Mouse (Mus musculus): Measurements from ENCODE around the gene Wnt10a. TPM values are rescaled to one million over a fixed set of nuclear protein-coding genes. Genes with fewer than 3 reads are reported as not detected.

Gene Wnt10a
- 1 to 10 TPM; 2.5 to 3.3 TPM for total RNA-seq (2021)
- long read RNA-seq, experiment 1, transcript Wnt10a-201 (4 exons, 2,468 nt), result major isoform, 5 of 12 reads
- long read RNA-seq, experiment 1, partial matches to known transcripts, result 6 of 12 reads
- long read RNA-seq, experiment 1, other reads (novel, unspliced or antisense), result 1 of 12 reads
- long read RNA-seq, experiment 2, transcript Wnt10a-201 (4 exons, 2,468 nt), result major isoform, 6 of 12 reads
- long read RNA-seq, experiment 2, partial matches to known transcripts, result 6 of 12 reads
- long read RNA-seq, experiment 2, other reads (novel, unspliced or antisense), result 0 of 12 reads

DNA sequence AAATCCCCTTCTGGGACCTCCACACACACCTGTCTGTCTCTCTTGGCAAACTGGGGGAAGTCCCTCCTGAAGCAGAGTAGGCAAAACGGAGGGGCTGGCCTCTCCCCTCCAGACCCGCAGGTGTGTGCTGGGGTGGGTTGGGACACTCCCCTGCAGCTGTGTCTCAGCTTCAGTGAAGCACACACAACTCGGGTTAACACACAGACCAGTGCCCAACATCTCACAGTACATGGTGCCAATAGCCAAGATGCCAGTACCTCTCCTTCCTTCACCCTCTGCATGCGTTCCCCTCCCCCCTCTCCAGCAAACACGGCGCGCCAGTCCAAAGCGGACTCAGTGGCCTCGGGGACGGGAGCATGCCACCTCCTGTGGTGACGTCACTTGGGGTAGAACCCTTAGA lies at the start of gene Wnt10a:
Gene Wnt10a (plus strand): TSS at position 268 of the 400 bp plus-strand sequence.
- TF ChIP-seq CTCF (conservative IDR thresholded peaks at IDR 0.05), result no peak
- no peak for DNase-seq (ENCODE audit: low spot score in 2 of 2)
- Histone ChIP-seq H3K27ac (no peak within 1 kb of the TSS), H3K4me3 (peak within 1 kb of the TSS; percentile 38)

DNA sequence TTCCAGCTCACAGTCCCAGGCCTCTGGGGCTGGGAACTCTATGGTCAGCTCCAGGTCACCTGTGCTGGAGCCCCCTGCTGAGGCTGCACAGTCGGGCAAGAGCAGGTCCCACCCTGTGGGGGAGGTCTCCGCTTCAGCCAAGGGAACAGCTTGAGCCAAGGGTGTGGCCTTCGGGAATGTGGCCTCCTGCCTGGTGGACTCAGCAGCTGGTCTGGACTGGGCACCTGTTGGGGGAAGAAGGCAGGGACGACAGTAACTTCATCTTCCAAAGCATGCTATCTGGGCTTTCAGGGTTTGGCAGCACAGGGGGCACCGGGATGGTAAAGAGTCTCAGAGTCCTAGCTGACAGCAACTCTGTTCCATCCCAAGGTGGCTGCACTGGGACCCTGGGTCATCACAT lies 44.0 kb upstream of the Wnt10a start:
- DNase-seq (ENCODE audit: low spot score in 2 of 2), result no peak

DNA sequence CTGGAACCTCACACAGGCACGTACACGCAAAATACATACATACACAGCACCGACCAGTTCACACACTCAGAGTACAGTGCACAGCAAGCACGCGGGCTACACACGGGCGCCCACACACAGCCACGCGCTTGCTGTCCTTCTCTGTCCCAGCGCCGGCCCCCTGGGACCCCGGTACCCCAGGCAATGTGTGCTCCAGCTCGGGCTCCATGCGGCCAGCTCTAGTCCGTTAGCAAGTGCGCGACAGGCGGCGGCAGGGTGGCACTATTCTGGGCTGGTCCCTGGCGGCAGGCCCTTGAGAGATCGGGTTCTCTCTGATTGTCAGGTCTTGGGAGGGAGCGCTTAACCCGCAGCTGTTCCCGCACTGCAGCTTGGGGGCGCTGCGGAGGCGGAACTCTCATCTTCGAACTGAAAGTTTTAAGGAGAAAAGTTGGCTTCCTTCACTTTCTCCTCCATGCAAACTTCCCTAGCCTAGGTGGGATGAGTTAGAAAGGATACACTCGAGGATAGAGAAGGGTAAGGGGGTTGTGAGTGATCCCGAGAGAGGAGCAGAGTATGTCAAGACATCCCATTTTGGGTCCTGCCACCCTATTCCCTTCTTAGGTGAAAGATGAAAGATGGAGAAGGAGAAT lies 42.6 kb upstream of the Wnt10a start, which contains the start of gene Prkag3:
Gene Prkag3 (minus strand): TSS at position 579 of the 629 bp plus-strand sequence.
- TF ChIP-seq CTCF (conservative IDR thresholded peaks at IDR 0.05), result peak; percentile 77
- Histone ChIP-seq H3K27ac (no peak within 1 kb of the TSS), H3K4me3 (peak within 1 kb of the TSS; percentile 14; the same call in 1 of the 2 replicates)
- DNase-seq (ENCODE audit: low spot score in 2 of 2), result peak; percentile 2 to 26

More for the DNA sequence above, 44.0 kb upstream of the Wnt10a start:
- no peak overlapping the region for H3K4me3 ChIP-seq
- H3K27ac ChIP-seq, result no peak overlapping the region
- TF ChIP-seq CTCF (conservative IDR thresholded peaks at IDR 0.05), result no peak

DNA sequence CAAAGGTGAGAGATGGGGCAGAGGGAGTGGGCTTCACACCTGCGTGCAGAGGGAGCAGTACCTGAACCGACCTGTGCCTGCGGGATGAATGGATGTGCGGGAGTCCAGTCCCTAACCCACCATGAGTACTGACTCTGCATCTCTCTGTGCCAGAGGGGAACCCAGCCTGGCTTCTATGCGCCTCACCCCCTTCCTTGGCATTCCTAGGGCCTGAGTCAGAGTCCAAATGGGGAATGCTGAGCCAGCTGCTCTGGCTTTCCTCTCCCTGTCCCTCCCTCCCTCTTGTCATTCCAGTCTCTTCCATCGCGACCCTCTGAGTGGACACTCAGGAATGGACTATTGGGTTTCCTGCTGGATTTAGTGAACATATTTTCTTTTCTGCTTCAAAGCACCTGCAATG lies 42.0 kb upstream of the Wnt10a start:
- Histone ChIP-seq H3K27ac (no peak overlapping the region), H3K4me3 (no peak overlapping the region)
- no peak for TF ChIP-seq CTCF (conservative IDR thresholded peaks at IDR 0.05)
- DNase-seq (ENCODE audit: low spot score in 2 of 2), result no peak

DNA sequence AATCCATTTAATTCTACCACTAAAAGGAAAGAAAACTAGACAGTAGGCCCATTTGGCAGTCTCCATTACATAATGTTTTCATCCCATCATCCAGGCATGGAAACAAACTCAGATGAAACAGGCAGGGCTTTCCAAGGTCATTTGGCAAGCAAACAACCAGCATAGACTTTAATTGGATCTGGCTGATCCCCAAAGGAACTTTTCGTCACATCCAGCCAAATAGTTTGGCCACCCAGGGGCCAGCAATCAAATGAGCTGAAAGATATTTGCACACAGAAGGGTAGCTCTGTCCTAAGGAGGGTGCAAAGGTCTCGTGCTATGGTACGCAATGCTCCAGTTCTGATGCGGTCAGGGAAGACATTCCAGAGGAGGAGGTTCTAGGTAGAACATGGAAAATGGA lies 40.6 kb upstream of the Wnt10a start:
- DNase-seq (ENCODE audit: low spot score in 2 of 2), result peak; percentile 23 to 31
- H3K27ac ChIP-seq, result no peak overlapping the region
- no peak overlapping the region for H3K4me3 ChIP-seq
- TF ChIP-seq CTCF (conservative IDR thresholded peaks at IDR 0.05), result no peak

DNA sequence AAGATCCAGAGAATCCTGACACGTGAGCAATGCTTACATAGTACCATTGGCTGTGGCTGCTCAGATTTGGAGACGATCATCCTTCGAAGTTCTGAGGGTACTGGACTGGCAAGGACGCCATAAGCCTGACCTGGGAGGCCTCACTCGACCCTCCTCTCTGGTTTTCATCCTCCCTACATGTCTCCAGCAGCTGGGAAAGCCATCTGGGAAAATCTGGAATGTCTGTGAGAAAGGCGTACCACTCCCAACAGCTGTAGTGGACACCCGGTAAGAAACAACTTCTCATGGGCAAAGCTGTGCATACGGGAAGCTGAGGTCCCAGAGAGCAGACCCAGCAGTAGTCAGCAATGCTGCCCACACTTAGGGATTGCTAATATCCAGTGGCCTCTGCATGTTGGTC lies 39.2 kb upstream of the Wnt10a start:
- TF ChIP-seq CTCF (conservative IDR thresholded peaks at IDR 0.05), result no peak
- no peak for DNase-seq (ENCODE audit: low spot score in 2 of 2)
- H3K27ac ChIP-seq, result no peak overlapping the region
- no peak overlapping the region for H3K4me3 ChIP-seq

DNA sequence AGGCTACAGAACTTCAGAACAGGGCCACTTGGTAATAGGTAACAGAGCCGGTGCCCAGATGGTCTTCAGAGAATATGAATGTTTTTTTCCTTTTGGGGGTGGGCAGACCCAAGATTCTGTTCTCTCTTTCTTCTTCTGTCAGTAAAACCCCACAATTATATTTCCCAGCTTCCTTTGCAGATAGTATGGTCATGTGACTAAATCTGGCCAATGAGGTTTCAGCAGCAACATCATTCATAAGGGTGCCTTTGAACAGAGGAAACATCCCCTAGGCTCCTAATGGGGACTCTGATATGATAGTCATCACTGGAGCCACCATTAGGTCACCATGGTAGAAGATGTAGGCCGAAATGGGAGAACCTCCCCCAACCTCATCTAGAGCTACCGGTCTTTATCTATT lies 38.5 kb upstream of the Wnt10a start:
- no peak for TF ChIP-seq CTCF (conservative IDR thresholded peaks at IDR 0.05)
- no peak overlapping the region for H3K27ac ChIP-seq
- no peak overlapping the region for H3K4me3 ChIP-seq
- DNase-seq (ENCODE audit: low spot score in 2 of 2), result no peak

DNA sequence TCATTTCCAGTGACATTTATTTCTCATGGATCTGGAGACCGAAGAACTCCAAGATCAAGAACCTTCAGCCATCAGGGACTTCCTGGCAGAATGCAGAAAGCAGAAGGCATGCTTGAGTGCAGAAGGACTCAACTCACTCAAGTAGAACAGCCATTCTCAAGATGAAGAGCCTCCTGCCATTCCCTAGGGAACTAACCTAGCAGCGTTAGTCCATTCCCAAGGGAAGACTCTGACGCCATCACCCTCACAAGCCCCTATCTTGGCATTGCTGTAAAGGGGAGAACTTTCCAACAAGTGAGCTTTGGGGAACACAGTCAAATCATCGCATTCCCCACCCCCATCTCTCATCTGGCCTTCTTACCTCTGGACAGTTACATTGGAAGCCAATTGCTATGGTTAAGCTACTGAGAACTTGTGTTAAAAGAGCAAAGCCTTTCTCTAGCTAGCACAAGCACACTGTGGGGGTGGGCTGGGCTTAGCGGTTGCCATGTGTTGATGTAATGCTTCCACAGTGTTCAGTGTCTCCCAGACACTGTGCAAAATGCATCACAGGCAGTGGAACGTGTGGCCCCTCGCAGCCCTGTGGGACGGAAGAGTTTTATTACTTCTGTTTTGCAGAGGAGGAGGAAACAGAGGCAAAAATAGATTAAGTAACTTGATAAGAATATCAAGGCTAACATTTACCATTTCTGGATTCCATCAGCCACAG lies 37.9 kb upstream of the Wnt10a start:
- peak in 1 of 2 experiments; percentile 35 for DNase-seq (ENCODE audit: low spot score in 2 of 2)
- no peak for TF ChIP-seq CTCF (conservative IDR thresholded peaks at IDR 0.05)
- H3K4me3 ChIP-seq, result no peak overlapping the region
- no peak overlapping the region for H3K27ac ChIP-seq

DNA sequence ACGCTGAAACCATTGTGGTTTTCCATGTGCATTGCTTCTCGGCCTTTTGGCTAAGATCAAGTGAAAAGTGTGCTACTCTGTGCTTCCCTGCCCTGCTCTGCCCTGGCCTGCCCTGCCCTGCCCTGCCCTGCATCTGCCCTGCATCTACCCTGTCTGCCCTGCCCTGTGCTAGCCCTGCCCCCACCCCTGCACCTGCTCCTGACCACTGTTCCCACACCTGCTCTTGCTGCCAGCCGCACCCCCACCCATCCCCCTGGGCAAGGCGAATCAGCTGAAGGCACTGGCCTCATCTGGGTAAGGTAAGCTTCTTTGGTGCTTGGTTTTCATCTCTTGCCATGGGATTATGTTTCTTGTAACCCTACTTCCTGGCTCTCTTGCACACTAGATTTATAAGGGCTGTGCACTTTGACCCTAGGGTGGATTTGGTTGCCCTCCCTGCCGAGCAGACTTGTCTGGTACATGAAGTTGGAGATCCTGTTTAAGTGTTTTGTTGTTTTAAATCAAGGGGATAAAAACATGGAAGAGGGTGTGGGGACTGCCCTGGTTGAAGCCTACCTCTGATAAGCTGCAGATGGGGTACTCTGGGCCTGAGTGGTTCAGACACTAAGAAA lies 37.0 kb upstream of the Wnt10a start:
- Histone ChIP-seq H3K27ac (no peak overlapping the region), H3K4me3 (no peak overlapping the region)
- no peak for TF ChIP-seq CTCF (conservative IDR thresholded peaks at IDR 0.05)
- no peak for DNase-seq (ENCODE audit: low spot score in 2 of 2)

DNA sequence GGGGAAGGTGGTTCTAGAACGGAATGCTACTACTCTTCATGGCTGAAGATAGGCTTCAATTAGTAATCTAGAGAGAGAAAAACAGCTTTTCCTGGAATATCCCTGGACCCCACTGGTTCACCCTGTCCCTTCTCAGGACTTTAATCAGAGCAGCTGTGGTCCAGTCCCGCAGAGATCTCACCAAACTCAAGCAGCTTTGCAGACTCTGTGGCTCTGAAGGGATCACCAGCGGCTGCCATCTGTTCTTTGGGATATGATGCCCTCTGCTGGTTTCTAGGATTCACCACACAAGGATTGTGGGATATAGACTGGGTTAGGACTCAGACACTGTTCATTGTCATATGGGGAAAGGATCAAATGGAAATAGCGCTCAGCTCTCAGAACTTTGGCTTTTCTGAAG lies 31.5 kb upstream of the Wnt10a start:
- TF ChIP-seq CTCF (conservative IDR thresholded peaks at IDR 0.05), result peak; percentile 89
- no peak overlapping the region for H3K4me3 ChIP-seq
- no peak overlapping the region for H3K27ac ChIP-seq
- peak; percentile 51 to 57 for DNase-seq (ENCODE audit: low spot score in 2 of 2)

DNA sequence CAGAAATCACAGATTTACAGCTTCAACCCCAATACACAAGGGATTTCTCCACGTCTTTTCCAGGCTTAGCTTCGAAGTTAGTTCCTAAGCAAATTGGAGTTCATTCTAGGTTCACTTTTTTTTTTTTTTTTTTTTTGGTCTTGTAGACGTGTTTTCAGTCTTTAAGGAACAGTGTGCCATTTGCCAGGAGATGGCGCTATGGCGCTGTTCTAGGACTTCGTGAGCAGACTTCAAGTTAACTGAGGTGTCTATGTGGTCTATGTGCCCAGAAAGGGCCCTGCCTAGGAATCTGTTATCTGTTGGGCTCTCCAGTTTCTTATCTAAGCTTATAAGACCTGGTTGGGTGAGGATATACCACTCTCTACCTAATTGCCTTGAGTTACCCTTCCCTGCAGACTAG lies 28.2 kb upstream of the Wnt10a start:
- Histone ChIP-seq H3K4me3 (no peak overlapping the region), H3K27ac (no peak overlapping the region)
- TF ChIP-seq CTCF (conservative IDR thresholded peaks at IDR 0.05), result peak; percentile 83
- peak; percentile 49 to 73 for DNase-seq (ENCODE audit: low spot score in 2 of 2)

DNA sequence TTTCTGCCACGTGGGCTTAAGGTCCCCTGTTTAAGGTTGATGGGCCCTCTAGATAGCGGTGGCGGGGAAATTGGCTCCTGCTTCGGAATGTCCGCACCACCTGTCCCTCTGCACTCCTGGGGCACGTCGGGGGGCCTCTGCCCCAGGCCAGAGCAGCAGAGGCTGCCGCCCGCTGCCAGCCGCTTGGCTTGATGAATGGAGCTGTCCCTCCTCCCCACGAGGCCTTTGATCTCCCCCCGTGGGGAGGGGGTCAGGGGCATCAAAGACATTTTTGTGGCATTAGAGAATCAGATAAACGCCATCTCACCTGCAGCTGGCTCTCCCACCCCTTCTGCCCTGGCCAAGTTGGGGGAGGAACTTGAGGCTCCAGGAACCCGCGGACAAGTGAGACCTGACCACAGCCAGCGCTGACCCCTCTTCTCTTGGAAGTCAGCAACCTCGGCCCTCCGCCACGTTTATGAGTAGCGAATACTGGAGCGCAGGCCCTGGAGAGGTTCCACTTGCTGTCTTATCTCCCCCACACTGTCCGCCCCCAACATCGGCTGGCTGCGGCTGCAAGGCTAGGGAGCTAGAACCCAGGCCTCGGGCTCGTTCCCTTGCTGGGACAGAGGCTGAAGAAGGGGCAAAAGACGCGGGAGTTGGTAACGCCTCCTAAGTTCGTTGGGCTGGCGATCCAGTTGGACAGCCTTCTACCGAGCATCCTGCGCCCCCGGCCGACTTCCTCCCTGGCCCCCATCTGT lies 20.4 kb upstream of the Wnt10a start:
- TF ChIP-seq CTCF (conservative IDR thresholded peaks at IDR 0.05), result no peak
- Histone ChIP-seq H3K4me3 (peak overlapping the region; percentile 46; the same call in 1 of the 2 replicates), H3K27ac (no peak overlapping the region)
- DNase-seq (ENCODE audit: low spot score in 2 of 2), result no peak
